8 mouse cellular contexts compared by ENCODE assay signal in genomic region chr2:30864968-30865381, GRCm38 (mm10). TPM values are rescaled to one million over a fixed set of nuclear protein-coding genes. Genes with fewer than 3 reads are reported as not detected.
DNase-seq lines count a peak whose midpoint lies in the region; ATAC-seq and TF ChIP-seq lines count a peak whose summit lies in the region.

No protein-coding gene starts in this region.

- H3K4me1 ChIP-seq in megakaryocyte, embryonic 14.5 days: peaks cover 6% of the 10 kb centered on the region
- H3K4me1 ChIP-seq in heart, adult 2 months (ENCODE audit: control insufficient read depth, insufficient read depth, low read length): peaks cover 2% of the 10 kb centered on the region; the same call in 1 of the 2 replicates
- H3K4me1 ChIP-seq in limb, embryonic 12.5 days (replicated peaks): peaks cover 76% of the 10 kb centered on the region
- H3K4me1 ChIP-seq in neural tube, embryonic 15.5 days: peaks cover 11% of the 10 kb centered on the region; the same call in 1 of the 2 replicates

- intact Hi-C loops in heart, adult 2 months (cut with DNase I): no loop called here
- intact Hi-C loops in left cerebral cortex, postnatal 25 days (cut with DNase I): no loop called here

- peak overlapping the region; percentile 18 for H3K4me3 ChIP-seq in megakaryocyte, embryonic 14.5 days (replicated peaks)
- no peak overlapping the region for H3K4me3 ChIP-seq in heart, adult 2 months
- peak overlapping the region; percentile 33 for H3K4me3 ChIP-seq in limb, embryonic 12.5 days (replicated peaks)
- peak overlapping the region; percentile 31 for H3K4me3 ChIP-seq in neural tube, embryonic 15.5 days (replicated peaks)

- no peak for TF ChIP-seq EP300 in heart, adult 2 months (IDR thresholded peaks at IDR 0.05; ENCODE audit: insufficient read depth, low read depth, low read length)

- H3K27ac ChIP-seq in heart, adult 2 months: no peak overlapping the region; the same call in 1 of the 2 replicates
- H3K27ac ChIP-seq in limb, embryonic 12.5 days: peak overlapping the region; percentile 90
- no peak overlapping the region for H3K27ac ChIP-seq in neural tube, embryonic 15.5 days (replicated peaks)

- no peaks in the 10 kb centered on the region for H3K79me2 ChIP-seq in heart, adult 2 months (replicated peaks; ENCODE audit: control insufficient read depth, insufficient read depth, low read length)

- no peaks in the 10 kb centered on the region for H3K9me3 ChIP-seq in megakaryocyte, embryonic 14.5 days
- H3K9me3 ChIP-seq in limb, embryonic 12.5 days: no peaks in the 10 kb centered on the region
- H3K9me3 ChIP-seq in neural tube, embryonic 15.5 days (replicated peaks): no peaks in the 10 kb centered on the region

- H3K4me2 ChIP-seq in limb, embryonic 12.5 days: peak overlapping the region; percentile 65
- H3K4me2 ChIP-seq in neural tube, embryonic 15.5 days: peak overlapping the region; percentile 58

- DNase-seq in heart, adult 2 months: peak; percentile 51 to 60
- DNase-seq in left cerebral cortex, postnatal 25 days (ENCODE audit: low spot score in 2 of 2): no peak
- no peak for DNase-seq in cerebellum, postnatal 25 days
- DNase-seq in right cerebral cortex, postnatal 25 days: no peak

- H3K9ac ChIP-seq in heart, adult 2 months (ENCODE audit: low read depth, low read length): peak overlapping the region; percentile 40
- H3K9ac ChIP-seq in limb, embryonic 12.5 days (replicated peaks): peak overlapping the region; percentile 53
- 0 out of 2 replicates have a peak overlapping the region, but pooled peaks have one; percentile 11 for H3K9ac ChIP-seq in neural tube, embryonic 15.5 days (replicated peaks)

- ATAC-seq in megakaryocyte, adult 5-6 weeks (ENCODE audit: poor library complexity, severe bottlenecking): no peak
- ATAC-seq in limb, embryonic 12.5 days (ENCODE audit: insufficient number of reproducible peaks, insufficient read depth, low FRiP score, low TSS enrichment, low read depth): peak; percentile 71
- no peak for ATAC-seq in neural tube, embryonic 15.5 days (ENCODE audit: low FRiP score)

- TF ChIP-seq POLR2A in heart, adult 2 months (IDR thresholded peaks at IDR 0.05; ENCODE audit: insufficient read depth, low read depth, low read length): no peak

- 25% methylated on average over 35 of the region's 35 CpGs for WGBS in heart, adult 2 months
- under 1% methylated on average over 35 of the region's 35 CpGs for WGBS in limb, embryonic 12.5 days
- WGBS in neural tube, embryonic 15.5 days: 2% methylated on average over 35 of the region's 35 CpGs

- no peaks in the 10 kb centered on the region for H3K36me3 ChIP-seq in megakaryocyte, embryonic 14.5 days (replicated peaks; ENCODE audit: low read length)
- no peaks in the 10 kb centered on the region for H3K36me3 ChIP-seq in heart, adult 2 months (ENCODE audit: control insufficient read depth, insufficient read depth, low read length)
- H3K36me3 ChIP-seq in limb, embryonic 12.5 days: peaks cover 14% of the 10 kb centered on the region
- H3K36me3 ChIP-seq in neural tube, embryonic 15.5 days: no peaks in the 10 kb centered on the region

- peaks cover 80% of the 10 kb centered on the region for H3K27me3 ChIP-seq in megakaryocyte, embryonic 14.5 days (replicated peaks)
- no peaks in the 10 kb centered on the region for H3K27me3 ChIP-seq in heart, adult 2 months (ENCODE audit: control insufficient read depth, insufficient read depth, low read length)
- H3K27me3 ChIP-seq in limb, embryonic 12.5 days: no peaks in the 10 kb centered on the region
- H3K27me3 ChIP-seq in neural tube, embryonic 15.5 days (replicated peaks): peaks cover 33% of the 10 kb centered on the region

- no peak for TF ChIP-seq CTCF in heart, adult 2 months (IDR thresholded peaks at IDR 0.05)

RNA-seq across cellular contexts. Expression of gene Prrx2, which starts 30.2 kb away (rescaled TPM):
- not detected in 2 replicates for polyA plus RNA-seq in megakaryocyte, embryonic 14.5 days (2012; ENCODE audit: insufficient read depth, low replicate concordance)
- not detected in 2 replicates for total RNA-seq in megakaryocyte, adult 5-6 weeks (2015)
- total RNA-seq in megakaryocyte, adult 5-6 weeks (2017): not detected in 2 replicates
- under 1 TPM; 0.75 to 0.84 TPM for total RNA-seq in heart, adult 2 months (2021)
- polyA plus RNA-seq in heart, adult 2 months (2012; rRNA removed): 1.6 and 2.4 TPM in 2 replicates
- 194 and 201 TPM in 2 replicates for polyA plus RNA-seq in limb, embryonic 12.5 days (2016; fragmentation: Nextera tagmentation; extraction: Ambion mirVana)
- 1.8 and 2.7 TPM in 2 replicates for polyA plus RNA-seq in neural tube, embryonic 15.5 days (2015; fragmentation: Nextera tagmentation; extraction: Ambion mirVana)
- total RNA-seq in left cerebral cortex, postnatal 25 days (2021): 1 to 10 TPM; 1.3 to 2.4 TPM

RNA-seq across cellular contexts. Expression of gene Asb6, which starts 34.8 kb away (rescaled TPM):
- 14.8 and 21.5 TPM in 2 replicates for polyA plus RNA-seq in megakaryocyte, embryonic 14.5 days (2012; ENCODE audit: insufficient read depth, low replicate concordance)
- total RNA-seq in megakaryocyte, adult 5-6 weeks (2015): 4.3 and 6.1 TPM in 2 replicates
- total RNA-seq in megakaryocyte, adult 5-6 weeks (2017): 12.6 and 17.1 TPM in 2 replicates
- total RNA-seq in heart, adult 2 months (2021): 1 to 10 TPM; 7.8 to 8.1 TPM
- polyA plus RNA-seq in heart, adult 2 months (2012; rRNA removed): 12.8 and 13.6 TPM in 2 replicates
- 44.9 and 47.4 TPM in 2 replicates for polyA plus RNA-seq in limb, embryonic 12.5 days (2016; fragmentation: Nextera tagmentation; extraction: Ambion mirVana)
- 40.7 and 44.0 TPM in 2 replicates for polyA plus RNA-seq in neural tube, embryonic 15.5 days (2015; fragmentation: Nextera tagmentation; extraction: Ambion mirVana)
- 10 to 100 TPM; 36.7 to 38.6 TPM for total RNA-seq in left cerebral cortex, postnatal 25 days (2021)

RNA-seq across cellular contexts. Expression of gene Ntmt1, which starts 57.3 kb away (rescaled TPM):
- polyA plus RNA-seq in megakaryocyte, embryonic 14.5 days (2012; ENCODE audit: insufficient read depth, low replicate concordance): 10.3 and 36.9 TPM in 2 replicates
- 4.1 and 9.5 TPM in 2 replicates for total RNA-seq in megakaryocyte, adult 5-6 weeks (2015)
- 7.9 TPM in 2 replicates for total RNA-seq in megakaryocyte, adult 5-6 weeks (2017)
- 10 to 100 TPM; 22.0 to 27.3 TPM for total RNA-seq in heart, adult 2 months (2021)
- 27.4 and 30.2 TPM in 2 replicates for polyA plus RNA-seq in heart, adult 2 months (2012; rRNA removed)
- polyA plus RNA-seq in limb, embryonic 12.5 days (2016; fragmentation: Nextera tagmentation; extraction: Ambion mirVana): 103 and 108 TPM in 2 replicates
- 92.6 and 107 TPM in 2 replicates for polyA plus RNA-seq in neural tube, embryonic 15.5 days (2015; fragmentation: Nextera tagmentation; extraction: Ambion mirVana)
- total RNA-seq in left cerebral cortex, postnatal 25 days (2021): 10 to 100 TPM; 35.0 to 37.2 TPM

Comparison
In these comparisons a context has a peak if more than half of its experiments do, and no peak if none do; other contexts are left out.
1. DNase-seq: peak in heart, adult 2 months (2 of 2); none in left cerebral cortex, postnatal 25 days (0 of 2), cerebellum, postnatal 25 days (0 of 2) and right cerebral cortex, postnatal 25 days (single experiment).
2. RNA of gene Prrx2, which starts 30.2 kb away (polyA plus RNA-seq): 194 to 201 TPM in limb, embryonic 12.5 days; 1.8 to 2.7 TPM in neural tube, embryonic 15.5 days, 1.6 to 2.4 TPM in heart, adult 2 months and not detected in megakaryocyte, embryonic 14.5 days; every median in the first group is over 10 times any median in the second.
3. Peak in every context shown above with its lines, with median percentiles within 50 percentile points of each other: H3K9ac ChIP-seq.